Mouse (Mus musculus) spleen, adult 2 months (tissue): ENCODE results near the gene Shisal2a. TPM values are rescaled to one million over a fixed set of nuclear protein-coding genes. Genes with fewer than 3 reads are reported as not detected.

Source experiments
- DNase-seq, 2 experiments: peaks; one replicate each; pipeline versions ENCODE4 v3.0.0 to v3.0.0-alpha.2; 2012 to 2021; ENCODE audit warnings: low spot score in 2 of 2, low read depth in 1 of 2
- H3K27ac ChIP-seq: fragments of 200-500 bp; 2 replicates; pipeline ENCODE4 v1.5.1; 2012; ENCODE audit warnings: low read length, inconsistent platforms; ENCODE audit not compliant: insufficient read depth
- H3K27me3 ChIP-seq: fragments of 200-500 bp; 2 replicates; pipeline ENCODE4 v1.6.1; 2012; ENCODE audit warnings: mild to moderate bottlenecking, moderate library complexity, low read length, inconsistent platforms; ENCODE audit not compliant: control insufficient read depth, insufficient read depth
- H3K36me3 ChIP-seq: fragments of 200-500 bp; 2 replicates; pipeline ENCODE4 v1.6.1; 2012; ENCODE audit warnings: mild to moderate bottlenecking, low read length, inconsistent platforms; ENCODE audit not compliant: control insufficient read depth, insufficient read depth
- H3K4me1 ChIP-seq: fragments of 200-500 bp; 2 replicates; pipeline ENCODE4 v1.6.1; 2011; ENCODE audit warnings: inconsistent platforms; ENCODE audit not compliant: control insufficient read depth, insufficient read depth, insufficient read length
- H3K4me3 ChIP-seq: fragments of 200-500 bp; 2 replicates; pipeline ENCODE4 v1.5.1; 2011; ENCODE audit warnings: mild to moderate bottlenecking, inconsistent platforms; ENCODE audit not compliant: insufficient read depth, insufficient read length; ENCODE audit errors: extremely low read depth
- CTCF ChIP-seq: fragments of 200-500 bp; IDR thresholded peaks from 2 replicates; pipeline ENCODE4 v1.5.1; 2011; ENCODE audit warnings: mild to moderate bottlenecking, inconsistent platforms; ENCODE audit not compliant: insufficient read depth, insufficient read length, insufficient replicate concordance; ENCODE audit errors: extremely low read depth
- POLR2A ChIP-seq: fragments of 200-500 bp; IDR thresholded peaks from 2 replicates; pipeline ENCODE4 v1.6.1; 2011; ENCODE audit warnings: low read depth, low read length, inconsistent platforms
- WGBS: fragments of 180-500 bp; shearing (Covaris S2); methylation state at CpG from one replicate; pipeline ENCODE4 v1.1.7; 2018; 5-methylcytosine and 5-hydroxymethylcytosine counted together
- polyA plus RNA-seq: library from polyadenylated mRNA; depleted of rRNA; stranded (reverse); fragments of >200 nt; gene quantifications from 2 replicates; pipeline ENCODE4 v1.2.3, GENCODE M21; 2012

Gene Shisal2a
- polyA plus RNA-seq, 1 experiment, result not detected

- H3K27me3 ChIP-seq, result no peaks in the 10 kb centered on the region
- TF ChIP-seq CTCF, result no peak
- no peak for TF ChIP-seq POLR2A
- no peaks in the 10 kb centered on the region for H3K36me3 ChIP-seq
- no peak overlapping the region for H3K4me3 ChIP-seq
- no peak overlapping the region for H3K27ac ChIP-seq
- no peaks in the 10 kb centered on the region for H3K4me1 ChIP-seq
- DNase-seq, result no peak
Observed at GRCm38 (mm10) chr4:108394236-108394635, 11.1 kb upstream of the Shisal2a start.

DNA sequence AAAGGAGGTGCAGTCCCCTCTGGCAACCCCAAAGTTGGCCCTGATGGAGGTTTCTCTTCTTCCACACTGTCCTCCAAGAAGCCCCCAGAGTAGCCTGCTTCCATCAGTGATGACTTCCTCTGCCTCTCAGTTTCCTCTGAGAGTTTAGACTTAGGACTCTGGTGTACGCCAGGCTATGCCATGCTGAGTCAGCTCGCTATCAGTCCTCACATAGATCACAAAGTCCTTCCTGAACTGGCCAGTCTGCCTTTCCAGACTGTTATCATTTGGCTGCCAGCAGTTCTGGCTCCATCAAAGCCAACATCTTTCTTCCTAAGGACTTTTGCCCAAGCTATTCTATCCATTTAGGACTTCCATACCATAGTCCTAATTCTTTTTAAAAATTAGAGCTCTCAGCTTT, 9.4 kb upstream of the Shisal2a start:
- H3K4me1 ChIP-seq, result peaks cover 2% of the 10 kb centered on the region; the same call in 1 of the 2 replicates
- H3K36me3 ChIP-seq, result no peaks in the 10 kb centered on the region
- no peak overlapping the region for H3K27ac ChIP-seq
- H3K27me3 ChIP-seq, result peaks cover 2% of the 10 kb centered on the region; the same call in 1 of the 2 replicates
- TF ChIP-seq CTCF, result no peak
- TF ChIP-seq POLR2A, result no peak
- WGBS, result 54% methylated on average over 2 of the region's 2 CpGs
- DNase-seq, result no peak
- no peak overlapping the region for H3K4me3 ChIP-seq

- Histone ChIP-seq H3K27ac (no peak overlapping the region), H3K4me3 (no peak overlapping the region), H3K4me1 (peaks cover 3% of the 10 kb centered on the region; the same call in 1 of the 2 replicates), H3K27me3 (peaks cover 2% of the 10 kb centered on the region; the same call in 1 of the 2 replicates), H3K36me3 (no peaks in the 10 kb centered on the region)
- DNase-seq, result no peak
- TF ChIP-seq POLR2A (no peak), CTCF (no peak)
- 88% methylated on average over 5 of the region's 5 CpGs for WGBS
Observed at GRCm38 (mm10) chr4:108391124-108391523, 8.0 kb upstream of the Shisal2a start.

DNA sequence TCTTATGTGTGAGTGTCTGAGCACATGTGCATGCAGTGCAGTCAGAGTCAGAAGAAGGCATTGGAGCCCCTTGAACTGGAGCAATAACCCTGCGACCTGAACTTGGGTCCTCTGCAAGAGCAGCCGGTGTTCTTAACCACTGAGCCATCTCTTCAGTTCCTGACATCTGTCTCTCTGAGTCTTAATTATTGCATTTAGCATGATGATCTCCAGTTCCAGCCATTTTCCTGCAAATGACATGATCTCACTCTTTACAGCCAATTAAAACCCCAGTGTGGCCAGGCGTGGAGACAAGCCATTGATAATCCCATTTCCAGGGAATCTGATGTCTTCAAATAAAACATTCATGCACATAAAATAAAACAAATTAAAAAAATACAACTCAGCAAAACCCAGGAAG, 5.6 kb upstream of the Shisal2a start:
- H3K4me3 ChIP-seq, result no peak overlapping the region
- peaks cover 6% of the 10 kb centered on the region; the same call in 1 of the 2 replicates for H3K27me3 ChIP-seq
- WGBS, result 96% methylated on average over 3 of the region's 3 CpGs
- TF ChIP-seq POLR2A (no peak), CTCF (no peak)
- H3K36me3 ChIP-seq, result no peaks in the 10 kb centered on the region
- DNase-seq, result no peak
- H3K27ac ChIP-seq, result no peak overlapping the region
- peaks cover 3% of the 10 kb centered on the region; the same call in 1 of the 2 replicates for H3K4me1 ChIP-seq

GRCm38 (mm10) chr4:108387681-108388253, 4.6 kb upstream of the Shisal2a start:
- Histone ChIP-seq H3K4me1 (peaks cover 7% of the 10 kb centered on the region), H3K4me3 (peak overlapping the region; percentile 10; the same call in 1 of the 2 replicates), H3K36me3 (no peaks in the 10 kb centered on the region), H3K27ac (no peak overlapping the region), H3K27me3 (peaks cover 11% of the 10 kb centered on the region)
- WGBS, result 6% methylated on average over 18 of the region's 18 CpGs
- no peak for TF ChIP-seq POLR2A
- no peak for TF ChIP-seq CTCF
- DNase-seq, result no peak

- Histone ChIP-seq H3K27me3 (peaks cover 11% of the 10 kb centered on the region), H3K4me3 (no peak overlapping the region), H3K4me1 (peaks cover 7% of the 10 kb centered on the region), H3K36me3 (no peaks in the 10 kb centered on the region), H3K27ac (no peak overlapping the region)
- TF ChIP-seq POLR2A (no peak), CTCF (no peak)
- 54% methylated on average over 4 of the region's 4 CpGs for WGBS
- DNase-seq, result no peak
Observed at GRCm38 (mm10) chr4:108387106-108387505, 4.0 kb upstream of the Shisal2a start.

GRCm38 (mm10) chr4:108386087-108386486, 2.9 kb upstream of the Shisal2a start:
- Histone ChIP-seq H3K27me3 (peaks cover 11% of the 10 kb centered on the region), H3K36me3 (no peaks in the 10 kb centered on the region), H3K27ac (no peak overlapping the region), H3K4me3 (no peak overlapping the region), H3K4me1 (peaks cover 7% of the 10 kb centered on the region)
- WGBS, result 50% methylated on average over 1 of the region's 1 CpGs
- DNase-seq, result no peak
- TF ChIP-seq CTCF (no peak), POLR2A (no peak)
